Mouse (Mus musculus) midbrain, embryonic 12.5 days (tissue): Measurements from ENCODE around the gene Pdk2. TPM values are rescaled to one million over a fixed set of nuclear protein-coding genes. Genes with fewer than 3 reads are reported as not detected.

Source experiments
- ATAC-seq: fragments of 200-750 bp; cut with Nextera tagmentation; 2 replicates; pipeline ENCODE4 v1.8.0; 2017; ENCODE audit warnings: low read depth, moderate TSS enrichment, moderate library complexity; ENCODE audit not compliant: low FRiP score
- H3K27ac ChIP-seq: fragments of 300-500 bp; sonication (generic); replicated peaks from 2 replicates; pipeline ENCODE4 v1.5.1; 2016; ENCODE audit warnings: mild to moderate bottlenecking
- H3K27me3 ChIP-seq: fragments of 300-500 bp; sonication (generic); 2 replicates; pipeline ENCODE4 v1.6.1; 2016; ENCODE audit warnings: mild to moderate bottlenecking
- H3K36me3 ChIP-seq: fragments of 300-500 bp; sonication (generic); 2 replicates; pipeline ENCODE4 v1.6.1; 2016
- H3K4me1 ChIP-seq: fragments of 300-500 bp; sonication (generic); 2 replicates; pipeline ENCODE4 v1.6.1; 2016
- H3K4me2 ChIP-seq: fragments of 300-500 bp; sonication (generic); replicated peaks from 2 replicates; pipeline ENCODE4 v1.6.1; 2016; ENCODE audit warnings: mild to moderate bottlenecking, moderate library complexity
- H3K4me3 ChIP-seq: fragments of 300-500 bp; sonication (generic); 2 replicates; pipeline ENCODE4 v1.5.1; 2016; ENCODE audit warnings: mild to moderate bottlenecking
- H3K9ac ChIP-seq: fragments of 300-500 bp; sonication (generic); replicated peaks from 2 replicates; pipeline ENCODE4 v1.6.1; 2016; ENCODE audit warnings: mild to moderate bottlenecking, moderate library complexity
- H3K9me3 ChIP-seq: fragments of 300-500 bp; sonication (generic); 2 replicates; pipeline ENCODE4 v1.6.1; 2016; ENCODE audit warnings: mild to moderate bottlenecking
- WGBS: fragments of 180-500 bp; shearing (Covaris S2); methylation state at CpG from one replicate; pipeline ENCODE4 v1.1.7; 2016; 5-methylcytosine and 5-hydroxymethylcytosine counted together
- polyA plus RNA-seq: library from polyadenylated mRNA; unstranded; fragments of >200 nt; fragmentation: Nextera tagmentation; extraction: Ambion mirVana; gene quantifications from 2 replicates; pipeline ENCODE4 v1.2.1, GENCODE M21; 2016

Gene Pdk2
- polyA plus RNA-seq, 1 experiment from 2014 or later = 22.7 TPM

GRCm38 (mm10) chr11:94996984-94997383 is 44.2 kb downstream of the Pdk2 start:
- Histone ChIP-seq H3K4me3 (no peak overlapping the region), H3K4me1 (peaks cover 61% of the 10 kb centered on the region), H3K9ac (no peak overlapping the region), H3K4me2 (no peak overlapping the region), H3K9me3 (no peaks in the 10 kb centered on the region), H3K27ac (no peak overlapping the region), H3K27me3 (no peaks in the 10 kb centered on the region), H3K36me3 (peaks cover 50% of the 10 kb centered on the region)
- no peak for ATAC-seq
- WGBS = 96% methylated on average over 6 of the region's 6 CpGs

- H3K27ac ChIP-seq = no peak overlapping the region
- H3K36me3 ChIP-seq = peaks cover 43% of the 10 kb centered on the region
Measured at GRCm38 (mm10) chr11:94996101-94996500, 45.1 kb downstream of the Pdk2 start.

GRCm38 (mm10) chr11:94994947-94995772 is 46.0 kb downstream of the Pdk2 start:
- H3K4me1 ChIP-seq = peaks cover 60% of the 10 kb centered on the region
- H3K4me3 ChIP-seq = peak overlapping the region; percentile 73
- peaks cover 39% of the 10 kb centered on the region for H3K36me3 ChIP-seq
- WGBS = 79% methylated on average over 11 of the region's 11 CpGs
- H3K27ac ChIP-seq = no peak overlapping the region
- no peak for ATAC-seq
- no peaks in the 10 kb centered on the region for H3K27me3 ChIP-seq
- no peaks in the 10 kb centered on the region for H3K9me3 ChIP-seq
- H3K4me2 ChIP-seq = peak overlapping the region; percentile 98
- peak overlapping the region; percentile 92 for H3K9ac ChIP-seq

More at GRCm38 (mm10) chr11:94996101-94996500, 45.1 kb downstream of the Pdk2 start:
- no peaks in the 10 kb centered on the region for H3K27me3 ChIP-seq
- WGBS = 89% methylated on average over 8 of the region's 8 CpGs
- ATAC-seq = no peak
- H3K9me3 ChIP-seq = no peaks in the 10 kb centered on the region
- H3K4me2 ChIP-seq = peak overlapping the region; percentile 98
- no peak overlapping the region for H3K4me3 ChIP-seq
- H3K9ac ChIP-seq = no peak overlapping the region
- peaks cover 63% of the 10 kb centered on the region for H3K4me1 ChIP-seq

- H3K9me3 ChIP-seq = no peaks in the 10 kb centered on the region
- H3K4me1 ChIP-seq = peaks cover 64% of the 10 kb centered on the region
- H3K27ac ChIP-seq = no peak overlapping the region
- no peaks in the 10 kb centered on the region for H3K27me3 ChIP-seq
- H3K4me2 ChIP-seq = peak overlapping the region; percentile 98
- H3K9ac ChIP-seq = peak overlapping the region; percentile 92
- ATAC-seq = no peak
- WGBS = 47% methylated on average over 10 of the region's 10 CpGs
- peak overlapping the region; percentile 73 for H3K4me3 ChIP-seq
- H3K36me3 ChIP-seq = peaks cover 30% of the 10 kb centered on the region
Measured at GRCm38 (mm10) chr11:94994208-94994814, 46.8 kb downstream of the Pdk2 start.

- WGBS = 2% methylated on average over 22 of the region's 22 CpGs
- no peaks in the 10 kb centered on the region for H3K9me3 ChIP-seq
- ATAC-seq = no peak
- H3K36me3 ChIP-seq = peaks cover 17% of the 10 kb centered on the region
- peak overlapping the region; percentile 98 for H3K4me2 ChIP-seq
- no peak overlapping the region for H3K27ac ChIP-seq
- no peaks in the 10 kb centered on the region for H3K27me3 ChIP-seq
- H3K4me3 ChIP-seq = peak overlapping the region; percentile 73
- peak overlapping the region; percentile 92 for H3K9ac ChIP-seq
- H3K4me1 ChIP-seq = peaks cover 71% of the 10 kb centered on the region
Measured at GRCm38 (mm10) chr11:94992754-94993606, 48.2 kb downstream of the Pdk2 start.

GRCm38 (mm10) chr11:94992480-94992753 is 48.7 kb downstream of the Pdk2 start:
- peak overlapping the region; percentile 92 for H3K9ac ChIP-seq
- peak overlapping the region; percentile 91 for H3K27ac ChIP-seq
- no peaks in the 10 kb centered on the region for H3K9me3 ChIP-seq
- no peak for ATAC-seq
- H3K4me2 ChIP-seq = peak overlapping the region; percentile 98
- H3K36me3 ChIP-seq = peaks cover 11% of the 10 kb centered on the region
- peaks cover 73% of the 10 kb centered on the region for H3K4me1 ChIP-seq
- WGBS = under 1% methylated on average over 20 of the region's 20 CpGs
- H3K4me3 ChIP-seq = peak overlapping the region; percentile 73
- H3K27me3 ChIP-seq = no peaks in the 10 kb centered on the region

GRCm38 (mm10) chr11:94991641-94992479 is 49.3 kb downstream of the Pdk2 start:
- H3K27ac ChIP-seq = peak overlapping the region; percentile 91

GRCm38 (mm10) chr11:94990749-94991577 is 50.2 kb downstream of the Pdk2 start, which contains the start of gene Ppp1r9b:
Gene Ppp1r9b (plus strand): TSS chr11:94991035.
- Histone ChIP-seq H3K27ac (peak within 1 kb of the TSS; percentile 91), H3K9me3 (no peaks in the 10 kb centered on the region), H3K36me3 (no peaks in the 10 kb centered on the region), H3K4me1 (peaks cover 76% of the 10 kb centered on the region), H3K4me2 (peak within 1 kb of the TSS; percentile 98), H3K9ac (peak within 1 kb of the TSS; percentile 92), H3K27me3 (no peaks in the 10 kb centered on the region), H3K4me3 (peak within 1 kb of the TSS; percentile 73)
- WGBS = under 1% methylated on average over 62 of the region's 69 CpGs
- ATAC-seq = peak; percentile 77

More at GRCm38 (mm10) chr11:94991641-94992479, 49.3 kb downstream of the Pdk2 start:
- H3K4me1 ChIP-seq = peaks cover 78% of the 10 kb centered on the region
- H3K4me3 ChIP-seq = peak overlapping the region; percentile 73
- H3K4me2 ChIP-seq = peak overlapping the region; percentile 98
- H3K9ac ChIP-seq = peak overlapping the region; percentile 92
- no peak for ATAC-seq
- H3K27me3 ChIP-seq = no peaks in the 10 kb centered on the region
- under 1% methylated on average over 98 of the region's 99 CpGs for WGBS
- H3K9me3 ChIP-seq = no peaks in the 10 kb centered on the region
- H3K36me3 ChIP-seq = peaks cover 6% of the 10 kb centered on the region

- H3K9ac ChIP-seq = peak overlapping the region; percentile 92
- H3K27me3 ChIP-seq = no peaks in the 10 kb centered on the region
- no peaks in the 10 kb centered on the region for H3K36me3 ChIP-seq
- peak overlapping the region; percentile 91 for H3K27ac ChIP-seq
- ATAC-seq = no peak
- WGBS = 49% methylated on average over 6 of the region's 6 CpGs
- H3K4me3 ChIP-seq = peak overlapping the region; percentile 73
- peaks cover 72% of the 10 kb centered on the region for H3K4me1 ChIP-seq
- no peaks in the 10 kb centered on the region for H3K9me3 ChIP-seq
- peak overlapping the region; percentile 98 for H3K4me2 ChIP-seq
Measured at GRCm38 (mm10) chr11:94990102-94990748, 50.9 kb downstream of the Pdk2 start.

GRCm38 (mm10) chr11:94989562-94990017 is 51.6 kb downstream of the Pdk2 start:
- peaks cover 68% of the 10 kb centered on the region for H3K4me1 ChIP-seq

More at GRCm38 (mm10) chr11:94989562-94990017, 51.6 kb downstream of the Pdk2 start:
- H3K9me3 ChIP-seq = no peaks in the 10 kb centered on the region
- H3K9ac ChIP-seq = peak overlapping the region; percentile 73
- peak; percentile 61 for ATAC-seq
- H3K36me3 ChIP-seq = no peaks in the 10 kb centered on the region
- H3K4me3 ChIP-seq = peak overlapping the region; percentile 56
- WGBS = 0% methylated on average over 12 of the region's 12 CpGs
- peak overlapping the region; percentile 91 for H3K27ac ChIP-seq
- no peaks in the 10 kb centered on the region for H3K27me3 ChIP-seq
- H3K4me2 ChIP-seq = peak overlapping the region; percentile 98
